Mouse (Mus musculus) MEL (cell line): ENCODE measurements around the gene S100a13. TPM values are rescaled to one million over a fixed set of nuclear protein-coding genes. Genes with fewer than 3 reads are reported as not detected.

ENCODE experiments used
- DNase-seq: peaks from one replicate; pipeline ENCODE4 v3.0.0; 2011; ENCODE audit warnings: low read depth, low spot score
- H3K27ac ChIP-seq: 2 replicates; pipeline ENCODE4 v1.5.1; 2012; ENCODE audit warnings: low read depth, mild to moderate bottlenecking, control low read depth, low read length, moderate library complexity; ENCODE audit not compliant: control insufficient read depth
- H3K27me3 ChIP-seq, 2 experiments: fragments of 150-350 bp in 1 of 2; sonication (generic) in 1 of 2; 2 replicates each; pipeline ENCODE4 v1.6.1; 2012; ENCODE audit warnings: low read length in 2 of 2, mild to moderate bottlenecking in 2 of 2, improper control_type of control experiment in 1 of 2, moderate library complexity in 1 of 2; ENCODE audit not compliant: insufficient read depth in 2 of 2, control insufficient read depth in 1 of 2
- H3K36me3 ChIP-seq, 2 experiments: 2 replicates each; pipeline ENCODE4 v1.6.1; 2012 to 2014; ENCODE audit warnings: low read length in 2 of 2, improper control_type of control experiment in 1 of 2, inconsistent platforms in 1 of 2, mild to moderate bottlenecking in 1 of 2; ENCODE audit not compliant: insufficient read depth in 2 of 2, control insufficient read depth in 1 of 2
- H3K4me1 ChIP-seq, 2 experiments: fragments of 150-350 bp in 1 of 2; sonication (generic) in 1 of 2; 2 replicates each; pipeline ENCODE4 v1.6.1; 2012; ENCODE audit warnings: low read length in 2 of 2, improper control_type of control experiment in 1 of 2, mild to moderate bottlenecking in 1 of 2; ENCODE audit not compliant: insufficient read depth in 2 of 2, control insufficient read depth in 1 of 2
- H3K4me3 ChIP-seq, 2 experiments: fragments of 150-350 bp in 1 of 2; sonication (generic) in 1 of 2; 2 replicates each; pipeline ENCODE4 v1.5.1; 2012; ENCODE audit warnings: low read depth in 2 of 2, low read length in 2 of 2, mild to moderate bottlenecking in 2 of 2, moderate library complexity in 2 of 2, control low read depth in 1 of 2, improper control_type of control experiment in 1 of 2; ENCODE audit not compliant: control insufficient read depth in 1 of 2, insufficient read depth in 1 of 2
- H3K79me2 ChIP-seq: 2 replicates; pipeline ENCODE4 v1.6.1; 2012; ENCODE audit warnings: mild to moderate bottlenecking, low read length, moderate library complexity; ENCODE audit not compliant: control insufficient read depth, poor library complexity, insufficient read depth
- H3K9ac ChIP-seq: 2 replicates; pipeline ENCODE4 v1.6.1; 2012; ENCODE audit warnings: low read depth, mild to moderate bottlenecking, control low read depth, low read length, moderate library complexity; ENCODE audit not compliant: control insufficient read depth, poor library complexity, severe bottlenecking
- H3K9me3 ChIP-seq: fragments of 150-350 bp; sonication (generic); replicated peaks from 2 replicates; pipeline ENCODE4 v1.6.1; 2012; ENCODE audit warnings: mild to moderate bottlenecking, low read length, improper control_type of control experiment, moderate library complexity; ENCODE audit not compliant: insufficient read depth
- BHLHE40 ChIP-seq: IDR thresholded peaks from 2 replicates; pipeline ENCODE4 v1.6.1; 2012; ENCODE audit warnings: low read depth, mild to moderate bottlenecking, inconsistent platforms, low read length, improper control_type of control experiment, borderline replicate concordance
- ELF1 ChIP-seq: IDR thresholded peaks from 2 replicates; pipeline ENCODE4 v1.6.1; 2014; ENCODE audit warnings: low read depth, mild to moderate bottlenecking, inconsistent platforms, low read length, improper control_type of control experiment, moderate library complexity
- EP300 ChIP-seq, 2 experiments: IDR thresholded peaks; 2 replicates each; pipeline ENCODE4 v1.6.1; 2011; ENCODE audit warnings: improper control_type of control experiment in 2 of 2, low read length in 2 of 2, low read depth in 1 of 2, mild to moderate bottlenecking in 1 of 2
- ETS1 ChIP-seq: IDR thresholded peaks from 2 replicates; pipeline ENCODE4 v1.6.1; 2012; ENCODE audit warnings: low read depth, mild to moderate bottlenecking, inconsistent platforms, low read length, improper control_type of control experiment, moderate library complexity
- MAFK ChIP-seq: IDR thresholded peaks from 2 replicates; pipeline ENCODE4 v1.6.1; 2011; ENCODE audit warnings: low read depth, mild to moderate bottlenecking, low read length, improper control_type of control experiment, borderline replicate concordance
- MXI1 ChIP-seq: IDR thresholded peaks from 2 replicates; pipeline ENCODE4 v1.6.1; 2011; ENCODE audit warnings: mild to moderate bottlenecking, low read depth, low read length, improper control_type of control experiment
- MYC ChIP-seq: IDR thresholded peaks from 2 replicates; pipeline ENCODE4 v1.6.1; 2011; ENCODE audit warnings: low read depth, mild to moderate bottlenecking, low read length, improper control_type of control experiment, moderate library complexity
- POLR2AphosphoS5 ChIP-seq: IDR thresholded peaks from 2 replicates; pipeline ENCODE4 v1.6.1; 2012; ENCODE audit warnings: low read depth, borderline replicate concordance, mild to moderate bottlenecking, inconsistent platforms, low read length, moderate library complexity, mixed read lengths
- RAD21 ChIP-seq: IDR thresholded peaks from 2 replicates; pipeline ENCODE4 v1.6.1; 2011; ENCODE audit warnings: mild to moderate bottlenecking, low read depth, low read length, improper control_type of control experiment
- SMC3 ChIP-seq: IDR thresholded peaks from 2 replicates; pipeline ENCODE4 v1.6.1; 2011; ENCODE audit warnings: low read depth, low read length, improper control_type of control experiment
- TAL1 ChIP-seq: IDR thresholded peaks from 2 replicates; pipeline ENCODE4 v1.6.1; 2012; ENCODE audit warnings: mild to moderate bottlenecking, inconsistent platforms, low read length, moderate library complexity, mixed read lengths
- TCF12 ChIP-seq: IDR thresholded peaks from 2 replicates; pipeline ENCODE4 v1.6.1; 2014; ENCODE audit warnings: low read depth, mild to moderate bottlenecking, inconsistent platforms, low read length, improper control_type of control experiment, moderate library complexity
- USF1 ChIP-seq: IDR thresholded peaks from 2 replicates; pipeline ENCODE4 v1.6.1; 2014; ENCODE audit warnings: low read depth, mild to moderate bottlenecking, inconsistent platforms, low read length, improper control_type of control experiment, moderate library complexity
- ZC3H11A ChIP-seq: IDR thresholded peaks from 2 replicates; pipeline ENCODE4 v1.6.1; 2012; ENCODE audit warnings: low read depth, mild to moderate bottlenecking, inconsistent platforms, low read length, improper control_type of control experiment
- ZKSCAN1 ChIP-seq: IDR thresholded peaks from 2 replicates; pipeline ENCODE4 v1.6.1; 2012; ENCODE audit warnings: low read depth, mild to moderate bottlenecking, inconsistent platforms, low read length, improper control_type of control experiment, moderate library complexity
- ZMIZ1 ChIP-seq: IDR thresholded peaks from 2 replicates; pipeline ENCODE4 v1.6.1; 2012; ENCODE audit warnings: low read depth, mild to moderate bottlenecking, inconsistent platforms, low read length, improper control_type of control experiment, moderate library complexity
- ZNF384 ChIP-seq: IDR thresholded peaks from 2 replicates; pipeline ENCODE4 v1.6.1; 2012; ENCODE audit warnings: low read depth, mild to moderate bottlenecking, inconsistent platforms, low read length, improper control_type of control experiment
- polyA plus RNA-seq, 2 experiments: library from polyadenylated mRNA; stranded (reverse) in 1 of 2; unstranded in 1 of 2; fragments of >175 nt in 1 of 2; fragments of >200 nt in 1 of 2; gene quantifications; 2 replicates each; pipeline versions ENCODE4 v1.2.1 to v1.2.4; 2012; ENCODE audit warnings: low replicate concordance in 2 of 2, low read depth in 1 of 2; ENCODE audit not compliant: insufficient read length in 2 of 2, insufficient read depth in 1 of 2, missing spikeins in 1 of 2
- total RNA-seq: library from RNA; depleted of rRNA; stranded (reverse); fragments of 300-350 nt; gene quantifications from 2 replicates; pipeline ENCODE4 v1.2.3, GENCODE M21; 2012

S100a13 gene
- total and polyA plus RNA-seq, 3 experiments, result 22.0 to 29.9 TPM; not detected in 1

DNA sequence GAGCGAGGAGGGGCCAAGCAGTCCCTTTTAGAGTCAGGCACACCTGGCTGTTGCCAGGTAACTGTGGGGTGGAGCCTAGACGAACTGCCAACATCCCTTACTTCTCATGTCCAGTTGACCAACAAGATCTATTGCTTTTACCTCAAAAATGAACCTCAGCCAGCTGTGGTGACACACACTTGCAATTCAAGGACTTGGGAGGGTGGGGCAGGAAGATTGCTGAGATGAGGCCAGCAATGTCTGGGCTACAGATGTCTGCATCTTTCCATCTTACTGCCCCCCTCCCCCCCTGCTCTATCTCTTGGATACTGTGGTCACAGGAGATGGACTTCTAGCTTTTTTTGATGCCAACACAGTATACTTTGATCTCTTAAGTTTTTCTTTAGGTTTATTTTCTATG is 38.0 kb downstream of the S100a13 start:
- no peak overlapping the region for H3K9ac ChIP-seq
- H3K9me3 ChIP-seq, result no peaks in the 10 kb centered on the region
- no peak for DNase-seq
- H3K79me2 ChIP-seq, result no peaks in the 10 kb centered on the region
- no peaks in the 10 kb centered on the region; a peak in 1 of 4 replicates for H3K4me1 ChIP-seq
- H3K27me3 ChIP-seq, result peaks cover 20 to 46% of the 10 kb centered on the region in 2 experiments
- no peak for TF ChIP-seq USF1
- no peak for TF ChIP-seq RAD21
- no peak for TF ChIP-seq ZMIZ1
- TF ChIP-seq ZC3H11A, result no peak
- TF ChIP-seq MAFK, result no peak
- no peak for TF ChIP-seq ZKSCAN1
- TF ChIP-seq MXI1, result no peak
- no peak overlapping the region for H3K27ac ChIP-seq
- no peaks in the 10 kb centered on the region for H3K36me3 ChIP-seq
- H3K4me3 ChIP-seq, result no peak overlapping the region

DNA sequence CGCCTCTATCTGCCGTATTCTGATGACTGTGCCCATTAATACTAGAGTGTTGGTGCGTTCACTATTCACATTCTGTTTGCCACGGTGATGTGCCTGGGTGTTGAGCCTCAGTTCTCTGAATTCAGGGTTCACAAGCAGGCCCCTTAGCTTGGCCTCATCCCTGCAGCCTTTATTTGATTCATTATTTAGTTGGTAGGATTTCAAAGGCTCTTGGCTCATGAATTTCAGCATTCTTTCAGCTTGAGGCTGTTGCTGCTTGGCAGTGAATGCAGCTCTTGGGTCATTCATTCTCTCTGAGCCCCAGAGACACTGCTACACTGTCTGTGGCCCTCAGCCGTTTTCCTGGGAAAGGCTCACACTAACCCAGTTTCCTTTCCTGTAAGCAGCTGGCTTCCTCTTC is 41.7 kb downstream of the S100a13 start:
- Histone ChIP-seq H3K27ac (no peak overlapping the region), H3K9ac (no peak overlapping the region), H3K9me3 (no peaks in the 10 kb centered on the region), H3K4me1 (no peaks in the 10 kb centered on the region; a peak in 1 of 4 replicates), H3K27me3 (peaks cover 28 to 42% of the 10 kb centered on the region in 2 experiments), H3K36me3 (no peaks in the 10 kb centered on the region), H3K79me2 (no peaks in the 10 kb centered on the region), H3K4me3 (no peak overlapping the region)
- DNase-seq, result no peak
- TF ChIP-seq ZKSCAN1 (no peak), POLR2AphosphoS5 (no peak), EP300 (IDR thresholded peaks at IDR 0.05; ENCODE audit: low read depth in 1 of 2, low read length in 2 of 2) (no peak), RAD21 (no peak), ETS1 (no peak), MYC (no peak), ZMIZ1 (no peak), ZNF384 (no peak)

DNA sequence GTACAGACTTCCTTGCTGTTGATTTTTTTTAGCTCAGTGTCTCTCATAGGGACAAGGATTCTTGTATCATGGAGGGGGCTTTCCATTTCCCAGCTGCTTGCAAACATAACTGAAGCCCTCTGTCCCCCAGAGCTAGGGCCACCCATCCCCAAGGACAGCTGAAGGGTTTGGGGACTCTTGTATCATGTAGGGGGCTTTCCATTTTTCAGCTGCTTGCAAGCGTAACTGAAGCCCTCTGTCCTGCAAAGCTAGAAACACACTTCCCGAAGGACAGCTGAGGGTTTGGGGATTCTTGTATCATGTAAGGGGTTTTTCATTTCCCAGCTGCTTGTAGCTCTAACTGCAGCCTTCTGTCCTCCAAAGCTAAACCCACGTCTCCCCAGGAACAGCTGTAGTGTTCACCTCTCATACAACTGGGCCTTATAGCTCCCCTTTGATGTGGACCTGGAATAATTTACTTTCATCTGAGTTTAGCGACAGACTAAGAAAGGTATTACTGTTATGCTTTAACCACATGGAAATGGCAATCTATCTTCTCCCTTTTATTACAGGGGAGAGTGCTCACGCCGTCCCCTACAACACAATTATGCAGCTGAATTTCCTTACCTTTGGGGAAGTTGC is 45.9 kb downstream of the S100a13 start, which contains the start of gene S100a3:
Gene S100a3 (plus strand): TSS at position 571 of the 621 bp plus-strand sequence.
- no peak within 1 kb of the TSS for H3K4me3 ChIP-seq
- H3K36me3 ChIP-seq, result no peaks in the 10 kb centered on the region
- no peak for DNase-seq
- no peak within 1 kb of the TSS for H3K27ac ChIP-seq
- no peak within 1 kb of the TSS for H3K9ac ChIP-seq
- H3K4me1 ChIP-seq, result no peaks in the 10 kb centered on the region
- no peaks in the 10 kb centered on the region for H3K9me3 ChIP-seq
- no peaks in the 10 kb centered on the region for H3K79me2 ChIP-seq
- peaks cover 22 to 43% of the 10 kb centered on the region in 2 experiments for H3K27me3 ChIP-seq
- TF ChIP-seq USF1 (no peak), TCF12 (no peak), BHLHE40 (no peak), ELF1 (no peak), SMC3 (no peak), TAL1 (no peak), ZKSCAN1 (no peak), EP300 (IDR thresholded peaks at IDR 0.05; ENCODE audit: low read depth in 1 of 2, low read length in 2 of 2) (no peak)
